Mouse (Mus musculus): ENCODE measurements around the gene Lmbrd2.

Lmbrd2 gene

GRCm38 (mm10) chr15:9140252-9140680 is at the start of gene Lmbrd2:
TSS of gene Lmbrd2 (plus strand) at chr15:9140550.
- DNase-seq = peak; percentile 97

GRCm38 (mm10) chr15:9090662-9091061 is 49.7 kb upstream of the Lmbrd2 start:
- no peak for DNase-seq

GRCm38 (mm10) chr15:9093598-9094365 is 46.6 kb upstream of the Lmbrd2 start:
- no peak for DNase-seq

DNA sequence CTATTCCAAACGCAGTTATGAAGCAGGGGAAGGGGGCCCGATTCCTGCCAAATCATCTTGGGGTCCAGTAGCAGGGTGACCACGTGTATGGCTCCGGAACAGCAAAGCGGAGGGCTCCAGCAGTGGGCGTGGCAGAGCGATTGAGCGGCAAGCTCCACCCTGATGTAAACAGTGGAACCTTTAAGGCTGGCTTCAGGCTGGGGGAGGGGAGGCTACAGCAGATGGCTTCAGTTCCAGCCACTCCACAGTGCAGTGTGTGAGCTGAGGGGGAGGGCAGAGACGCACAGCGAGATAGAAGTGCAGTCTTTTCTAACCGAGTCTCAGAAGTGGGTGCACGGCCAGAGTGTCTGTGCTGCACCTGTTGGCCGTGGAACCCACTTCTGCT is 46.0 kb upstream of the Lmbrd2 start:
- DNase-seq = peak; percentile 74 to 84

DNA sequence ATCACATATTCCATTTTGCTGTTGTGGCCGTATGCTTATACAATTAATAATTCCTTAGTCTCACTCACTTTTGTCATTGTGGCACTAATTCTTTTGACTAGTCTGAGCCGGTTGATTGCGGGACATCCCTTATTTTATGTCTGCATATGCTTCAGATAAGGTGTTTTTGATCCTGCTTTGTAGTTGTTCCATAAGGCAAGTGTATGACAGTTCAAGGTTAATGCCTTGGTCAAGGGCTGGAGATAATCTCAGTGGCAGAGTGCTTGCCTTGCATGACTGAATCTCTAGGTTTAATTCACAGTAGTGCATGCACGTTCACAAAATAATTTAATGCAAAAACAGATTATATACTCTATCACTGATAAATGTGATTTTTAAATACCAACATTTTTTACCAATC is 43.5 kb upstream of the Lmbrd2 start:
- no peak for DNase-seq

- no peak for DNase-seq
These were observed 39.8 kb upstream of the Lmbrd2 start for GRCm38 (mm10) chr15:9100446-9101077.

- DNase-seq = no peak
These were observed 33.9 kb upstream of the Lmbrd2 start for GRCm38 (mm10) chr15:9106303-9107074.

DNA sequence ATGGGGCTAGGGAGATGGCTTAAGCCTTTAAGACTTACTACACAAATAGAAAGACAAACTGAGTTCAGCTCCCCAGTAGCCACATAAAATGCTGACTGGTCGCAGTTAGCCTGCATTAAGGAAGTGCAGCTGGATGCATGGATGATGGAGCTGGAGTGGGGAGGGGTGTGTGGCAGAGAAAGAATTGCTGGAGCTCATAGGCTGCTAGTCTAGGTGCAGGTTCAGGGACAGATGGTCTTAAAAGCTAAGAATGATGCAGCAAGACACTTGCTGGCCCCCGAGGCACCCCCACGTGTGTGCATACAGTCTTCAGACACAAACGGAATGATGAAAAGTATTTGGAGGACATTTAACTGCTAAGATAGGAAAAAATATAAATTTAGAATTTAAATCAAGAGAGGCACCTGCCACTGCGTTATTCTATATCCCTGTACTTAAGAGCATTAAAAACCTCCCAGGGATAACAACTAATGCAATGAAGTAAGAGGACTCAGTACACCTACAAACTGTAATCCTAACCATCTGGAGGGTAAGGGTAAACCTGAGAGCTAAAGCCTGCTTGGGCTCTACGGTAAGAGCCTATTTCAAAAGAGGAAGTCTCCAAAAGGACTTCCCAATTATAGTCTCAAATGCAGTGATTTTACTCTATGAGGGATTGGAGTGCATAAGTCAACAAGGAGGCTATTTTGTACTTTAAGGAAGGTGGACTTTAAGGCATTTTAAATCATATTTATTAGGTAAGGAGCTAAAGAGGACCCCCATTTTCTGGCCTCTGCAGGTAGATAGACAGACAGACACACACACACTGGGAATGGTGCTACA is 29.6 kb upstream of the Lmbrd2 start:
- DNase-seq = no peak

DNA sequence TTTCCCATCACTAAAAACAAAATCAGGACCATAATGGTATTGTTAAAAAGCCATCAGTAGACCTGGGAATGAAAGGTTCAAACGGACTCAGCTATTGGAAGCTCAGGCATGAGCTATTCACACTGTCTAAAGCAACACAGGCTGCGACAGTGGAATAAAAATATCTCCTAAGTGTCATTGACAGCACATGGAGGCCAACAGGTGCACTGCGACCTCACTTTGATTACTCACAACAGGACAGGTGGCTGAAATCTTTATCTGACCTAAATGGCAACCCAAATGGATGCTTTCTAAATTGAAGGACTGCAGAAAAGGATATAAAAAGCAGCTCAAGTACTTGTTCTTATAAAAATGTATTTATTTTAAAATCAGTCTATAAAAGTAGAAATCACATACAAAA is 28.7 kb upstream of the Lmbrd2 start:
- no peak for DNase-seq

- no peak for DNase-seq
These were observed 26.8 kb upstream of the Lmbrd2 start for GRCm38 (mm10) chr15:9113556-9113955.

GRCm38 (mm10) chr15:9114131-9114530 is 26.2 kb upstream of the Lmbrd2 start:
- no peak for DNase-seq

DNA sequence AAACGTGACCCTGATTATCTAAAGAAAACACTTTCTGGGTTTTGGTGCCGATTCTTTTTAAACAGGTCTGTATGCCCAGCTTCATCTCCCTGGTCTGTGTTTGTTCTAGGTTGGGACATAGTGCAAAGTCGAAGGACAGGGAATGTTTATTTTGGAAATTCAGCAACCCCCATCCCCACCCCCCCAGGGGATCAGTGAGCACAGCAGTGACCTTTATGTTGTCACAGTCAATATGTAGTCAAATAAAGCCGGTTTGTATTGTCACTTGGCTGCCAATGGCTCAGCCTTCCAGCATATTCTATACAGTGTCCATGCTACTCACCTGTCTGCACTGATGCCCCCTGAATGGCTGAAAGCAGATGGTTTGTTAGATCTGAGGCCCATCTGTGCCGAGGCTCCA is 25.8 kb upstream of the Lmbrd2 start:
- DNase-seq = no peak

- DNase-seq = no peak
These were observed 21.5 kb upstream of the Lmbrd2 start for GRCm38 (mm10) chr15:9118852-9119251.

GRCm38 (mm10) chr15:9120081-9120480 is 20.3 kb upstream of the Lmbrd2 start:
- peak in 1 of 2 experiments; percentile 57 for DNase-seq

GRCm38 (mm10) chr15:9122989-9123388 is 17.4 kb upstream of the Lmbrd2 start:
- no peak for DNase-seq

DNA sequence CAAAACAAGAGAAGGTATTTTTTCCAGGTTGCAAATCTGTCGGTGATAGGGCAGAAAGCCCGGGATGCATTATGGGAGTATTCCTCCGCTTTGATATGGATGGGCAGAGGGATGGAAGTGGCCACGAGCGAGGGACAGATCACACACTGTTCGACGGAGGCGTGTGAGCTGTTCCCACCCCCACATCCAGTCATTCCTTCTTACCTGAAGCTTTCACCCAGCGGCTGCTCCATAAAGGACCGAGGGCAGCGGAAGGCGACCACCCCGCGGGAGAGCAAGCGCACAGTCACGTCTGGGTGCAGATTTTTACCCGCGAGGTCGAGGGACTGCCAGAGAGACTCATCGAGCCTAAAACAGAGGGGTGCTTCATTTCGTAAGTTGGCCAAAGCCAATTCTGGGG is 15.5 kb upstream of the Lmbrd2 start:
- DNase-seq = no peak

GRCm38 (mm10) chr15:9127051-9127791 is 13.1 kb upstream of the Lmbrd2 start:
- DNase-seq = no peak

DNA sequence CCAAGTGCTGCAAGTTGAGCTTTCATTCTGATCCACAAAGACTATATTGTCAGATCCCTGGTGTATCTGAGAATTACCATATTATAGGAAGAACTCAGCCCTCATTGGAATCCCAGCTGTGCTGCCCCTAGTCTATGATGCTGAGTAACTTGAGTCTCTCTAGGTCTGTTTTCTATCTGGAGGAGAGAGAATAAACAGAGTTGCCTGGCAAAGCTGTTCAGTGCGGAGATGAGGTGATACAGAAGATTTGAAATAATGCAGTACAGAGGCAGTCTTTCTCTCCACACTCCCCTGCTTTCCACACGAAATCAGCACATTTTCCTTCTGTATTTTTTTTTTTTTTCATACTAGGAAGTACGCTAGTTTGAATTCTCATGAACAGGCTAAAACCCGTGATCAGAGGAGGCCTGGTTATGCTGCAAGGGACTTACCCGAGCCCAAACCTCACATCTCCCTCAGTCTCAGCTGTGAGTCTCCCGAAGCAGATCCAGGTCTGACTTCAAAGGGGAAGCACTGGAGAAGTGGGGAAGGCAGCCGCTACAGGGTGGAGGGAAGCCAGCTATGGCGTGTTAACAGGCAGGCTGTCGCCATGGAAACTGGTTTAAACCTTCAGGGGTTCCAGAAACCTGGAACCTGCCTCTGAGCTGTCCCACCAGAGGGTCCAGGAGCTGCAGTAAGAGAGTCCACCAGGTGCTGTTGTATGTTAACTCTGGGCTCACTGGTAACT is 9.4 kb upstream of the Lmbrd2 start:
- DNase-seq = no peak

GRCm38 (mm10) chr15:9131499-9131888 is 8.9 kb upstream of the Lmbrd2 start:
- no peak for DNase-seq

DNA sequence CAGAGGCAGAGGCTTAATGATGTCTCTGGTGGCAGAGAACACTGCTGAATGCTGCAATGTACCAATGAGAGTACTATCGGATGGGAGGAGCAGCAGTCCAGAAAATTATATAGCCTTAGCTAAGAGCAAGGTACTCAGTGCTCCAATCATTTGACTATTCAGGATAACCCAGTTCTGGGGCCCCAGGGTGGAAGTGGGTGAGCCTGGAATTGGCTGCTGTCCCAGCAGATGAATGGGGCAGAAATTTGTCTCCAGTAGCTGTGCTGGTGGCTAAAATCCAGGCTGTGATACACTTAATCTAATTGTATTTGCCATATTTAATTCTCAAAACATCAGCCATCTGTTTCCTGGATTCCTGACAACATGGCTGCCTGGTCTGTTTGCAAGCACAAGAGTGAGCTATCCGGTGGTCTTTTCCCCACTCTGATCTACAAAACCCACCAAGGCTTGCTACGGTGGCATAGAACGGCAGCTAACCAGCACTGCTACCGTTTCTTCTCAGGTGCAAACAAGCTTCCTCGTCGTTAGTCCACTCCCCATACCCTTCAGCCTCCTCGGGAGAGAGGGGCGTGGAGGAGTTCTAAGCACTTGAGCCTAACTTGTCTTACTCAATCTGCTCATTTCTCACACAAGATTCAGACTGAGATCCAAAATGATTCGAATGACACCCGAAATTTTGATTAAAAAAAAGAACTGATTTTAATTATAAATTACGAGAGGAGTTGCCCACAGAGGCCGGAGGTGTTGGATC is 7.5 kb upstream of the Lmbrd2 start:
- DNase-seq = no peak
